Comparison of ENCODE assay signal across 26 mouse cellular contexts in genomic region chr4:115614005-115614404, GRCm38 (mm10). TPM values are rescaled to one million over a fixed set of nuclear protein-coding genes. Genes with fewer than 3 reads are reported as not detected.
"Had no signal": no experiment of that assay in that cellular context is flagged by ENCODE, and none has a peak within 500 bp of the region (broad histone marks: within the 10 kb centered on the region; RNA-seq: fewer than 3 reads in every experiment).

No protein-coding gene starts in this region.

- H3K27me3 ChIP-seq: midbrain, embryonic 12.5 days; midbrain, embryonic 15.5 days; neural tube, embryonic 12.5 days had no signal

- DNase-seq: lung, adult 18-20 months; lung, embryonic 14.5 days; lung, postnatal 10 days; lung, postnatal 4 days; right cerebral cortex, postnatal 25 days; right cerebral cortex, postnatal 4 days; spleen, adult 18-20 months; thymus, adult 2 months; thymus, postnatal 25 days; thymus, postnatal 4 days had no signal

- H3K4me3 ChIP-seq: midbrain, embryonic 10.5 days; midbrain, embryonic 12.5 days; midbrain, embryonic 15.5 days; neural tube, embryonic 12.5 days had no signal

- H3K36me3 ChIP-seq: midbrain, embryonic 10.5 days; midbrain, embryonic 12.5 days; midbrain, embryonic 15.5 days; neural tube, embryonic 12.5 days had no signal

- H3K4me1 ChIP-seq: midbrain, embryonic 10.5 days; midbrain, embryonic 12.5 days; midbrain, embryonic 15.5 days; neural tube, embryonic 12.5 days had no signal

- H3K9ac ChIP-seq: lung, embryonic 14.5 days; midbrain, embryonic 12.5 days; midbrain, embryonic 15.5 days; neural tube, embryonic 12.5 days had no signal

- H3K27ac ChIP-seq: midbrain, embryonic 10.5 days; midbrain, embryonic 12.5 days; midbrain, embryonic 15.5 days; neural tube, embryonic 12.5 days had no signal

- ATAC-seq: midbrain, embryonic 15.5 days had no signal

RNA-seq across cellular contexts. Expression of gene Cyp4a32, which starts 13.2 kb away (rescaled TPM):
- total RNA-seq: megakaryocyte, adult 5-6 weeks; megakaryocyte-erythroid progenitor cell, adult 5-6 weeks; midbrain, postnatal 0 days; monocyte, adult 5-6 weeks; neutrophil, adult 5-6 weeks had no signal
- polyA plus RNA-seq: liver, embryonic 16.5 days; lung, embryonic 14.5 days; lung, embryonic 16.5 days; midbrain, embryonic 10.5 days; midbrain, embryonic 12.5 days; midbrain, embryonic 15.5 days; midbrain, postnatal 0 days; neural tube, embryonic 12.5 days; neural tube, embryonic 14.5 days; small intestine, adult 2 months; stomach, embryonic 14.5 days; stomach, embryonic 16.5 days; thymus, adult 2 months; urinary bladder, adult 2 months had no signal

RNA-seq across cellular contexts. Expression of gene Cyp4b1, which starts 33.5 kb away (rescaled TPM):
- total RNA-seq: megakaryocyte, adult 5-6 weeks; megakaryocyte-erythroid progenitor cell, adult 5-6 weeks; monocyte, adult 5-6 weeks; neutrophil, adult 5-6 weeks had no signal
- polyA plus RNA-seq: midbrain, embryonic 10.5 days; midbrain, embryonic 12.5 days had no signal

RNA-seq across cellular contexts. Expression of gene Cyp4a31, which starts 50.6 kb away (rescaled TPM):
- total RNA-seq: megakaryocyte, adult 5-6 weeks; megakaryocyte-erythroid progenitor cell, adult 5-6 weeks; midbrain, postnatal 0 days; monocyte, adult 5-6 weeks; neutrophil, adult 5-6 weeks had no signal
- polyA plus RNA-seq: lung, embryonic 14.5 days; lung, embryonic 16.5 days; midbrain, embryonic 10.5 days; midbrain, embryonic 12.5 days; midbrain, embryonic 15.5 days; midbrain, postnatal 0 days; neural tube, embryonic 12.5 days; neural tube, embryonic 14.5 days; small intestine, adult 2 months; stomach, embryonic 14.5 days; stomach, embryonic 16.5 days; urinary bladder, adult 2 months had no signal
